Mouse (Mus musculus): Measurements from ENCODE around the gene Gm5415.
"Not testable (repeated sequence)": the region's sequence is repeated elsewhere in the genome, so short reads cannot be mapped to it uniquely, and the experiment has no call there.

Gm5415 gene

GRCm38 (mm10) chr1:32547194-32547593 lies at the start of gene Gm5415:
Gene Gm5415 (minus strand): TSS chr1:32547294.
- DNase-seq = not testable (repeated sequence)

DNA sequence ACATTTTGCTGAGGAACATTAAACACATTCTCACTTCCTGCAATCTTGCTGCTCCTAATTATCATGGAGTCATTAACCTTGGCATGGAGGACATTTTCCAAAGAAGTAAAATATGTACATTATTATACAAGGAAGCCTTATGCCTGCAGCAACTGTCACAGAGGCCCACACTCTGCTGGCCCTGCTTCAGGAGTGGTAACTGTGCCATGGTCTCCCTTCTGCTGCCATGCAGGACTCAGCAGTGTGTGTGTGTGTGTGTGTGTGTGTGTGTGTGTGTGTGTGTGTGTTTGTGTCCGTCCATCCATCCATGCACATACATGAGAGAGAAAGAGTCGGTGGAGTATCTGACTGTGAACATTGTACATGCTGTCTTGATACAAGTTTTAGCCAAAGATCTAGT lies 21.8 kb upstream of the Gm5415 start:
- no peak for DNase-seq

- DNase-seq = no peak
Observed at GRCm38 (mm10) chr1:32553925-32554324, 6.8 kb upstream of the Gm5415 start.

DNA sequence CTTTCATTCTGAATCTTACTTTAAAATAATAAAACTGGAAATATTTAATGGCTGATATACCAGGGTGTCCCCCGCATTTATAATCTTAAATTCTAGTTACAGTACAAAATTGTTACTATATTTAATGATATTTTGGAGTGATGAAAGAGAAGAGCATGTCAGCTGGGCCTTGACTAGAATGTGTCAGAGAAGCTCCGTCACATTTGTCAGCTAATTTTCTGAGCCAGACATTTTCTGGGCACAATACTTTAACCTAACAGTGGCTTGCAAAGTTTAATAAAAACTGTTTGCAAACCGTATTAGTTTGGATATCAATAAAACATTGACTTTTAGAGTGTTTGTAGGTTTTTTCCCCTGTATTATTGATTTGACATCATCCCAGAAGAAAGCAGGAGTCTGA lies 6.4 kb upstream of the Gm5415 start:
- DNase-seq = no peak

DNA sequence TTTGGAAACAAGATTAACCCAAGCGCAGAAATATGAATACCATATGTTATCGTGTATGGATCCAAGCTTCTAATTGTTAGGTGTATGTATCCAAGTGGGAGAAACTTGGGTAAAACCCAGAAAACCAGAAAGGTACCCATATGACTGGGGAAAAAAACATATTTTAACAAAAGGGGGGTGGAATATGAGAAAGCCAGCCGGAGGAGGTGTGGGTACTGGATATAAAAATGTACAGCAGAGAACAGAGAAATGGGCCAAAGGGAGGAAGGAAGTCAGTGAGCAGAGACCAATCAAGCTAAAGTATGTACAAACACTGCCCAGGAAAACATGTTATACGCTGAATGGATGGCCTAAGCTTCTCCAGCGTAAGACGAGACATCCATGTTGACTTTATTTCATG lies 43.7 kb downstream of the Gm5415 start:
- DNase-seq = no peak

Measured in kidney, adult 18-20 months (tissue).